Mouse (Mus musculus): ENCODE data around the gene Myo1a.
A peak's percentile ranks its signal among the peaks of the same experiment; 100 is the strongest.
"Not testable (repeated sequence)": the region's sequence is repeated elsewhere in the genome, so short reads cannot be mapped to it uniquely, and the experiment has no call there.

Myo1a gene

DNA sequence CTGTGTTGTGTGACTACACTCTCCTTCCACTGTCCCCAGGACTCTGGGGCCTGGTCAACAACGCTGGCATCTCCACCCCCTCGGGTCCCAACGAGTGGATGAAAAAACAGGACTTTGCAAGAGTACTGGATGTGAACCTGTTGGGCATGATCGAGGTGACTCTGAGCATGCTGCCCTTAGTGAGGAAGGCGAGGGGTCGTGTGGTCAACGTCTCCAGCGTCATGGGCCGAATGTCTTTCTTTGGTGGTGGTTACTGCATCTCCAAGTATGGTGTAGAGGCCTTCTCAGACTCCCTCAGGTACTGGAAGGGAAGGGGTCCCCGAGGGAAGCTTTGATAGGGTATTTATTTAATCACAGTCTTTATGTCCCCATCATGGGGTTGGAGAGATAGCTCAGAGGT, 58.0 kb downstream of the Myo1a start:
- not testable (repeated sequence) for DNase-seq

DNA sequence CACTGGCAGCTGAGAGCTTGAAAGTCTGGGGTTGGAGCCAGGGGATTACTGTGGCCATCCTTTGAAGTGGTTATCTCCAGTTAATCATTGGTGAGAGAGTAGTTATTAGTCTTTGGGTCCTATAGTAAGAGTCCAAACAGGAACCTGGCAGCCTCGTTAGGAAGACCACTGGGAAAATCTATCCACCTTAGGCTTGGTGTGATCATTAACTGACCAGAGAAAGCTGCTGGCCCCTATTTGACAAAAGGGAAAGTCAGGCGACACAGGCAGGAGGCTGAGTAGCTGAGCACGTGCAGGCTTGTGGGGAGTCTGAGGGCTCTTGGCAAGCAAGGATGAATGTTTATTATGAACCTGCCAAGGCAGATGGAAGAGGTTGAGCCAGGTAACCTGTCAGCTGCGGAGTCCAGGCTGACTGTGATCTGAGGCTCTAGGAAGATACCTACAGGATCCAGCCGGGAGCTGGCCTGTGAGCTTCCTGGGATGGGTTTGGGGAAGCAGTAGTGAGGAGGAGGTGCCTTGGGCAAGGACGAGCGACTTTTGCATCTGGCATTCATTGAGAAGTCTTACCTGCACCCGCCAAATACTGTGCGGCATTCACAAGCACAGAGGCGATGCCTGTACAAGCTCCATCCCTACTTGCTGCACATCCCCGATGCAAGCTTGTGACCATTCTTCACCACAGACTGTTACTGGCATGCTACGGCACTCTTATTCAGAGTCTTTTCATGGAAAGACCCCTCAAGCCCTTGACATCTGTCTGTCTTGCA, 59.1 kb downstream of the Myo1a start:
- peak; percentile 30 to 35 for DNase-seq

DNA sequence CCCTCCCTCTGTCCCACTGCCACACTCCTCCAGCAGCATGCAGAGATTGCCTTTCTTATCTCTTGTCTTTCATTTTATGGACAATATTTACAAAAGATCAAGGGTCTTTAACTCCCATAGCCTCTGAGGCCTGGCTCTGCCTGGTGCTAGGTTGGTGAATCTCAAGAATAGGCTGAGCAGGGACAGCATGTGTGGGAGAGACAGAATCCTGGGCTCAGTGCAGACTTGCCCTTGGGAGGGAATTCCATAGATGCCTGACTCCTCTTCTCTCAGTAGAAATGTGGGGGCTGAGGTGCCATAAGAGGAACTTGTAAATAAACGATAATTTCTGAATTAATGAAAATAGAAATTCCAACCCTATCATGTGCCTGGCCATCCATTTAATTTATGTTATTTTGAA, 61.6 kb downstream of the Myo1a start:
- DNase-seq = no peak

Data from cerebellum, adult 18-20 months (tissue).